Mouse (Mus musculus) C2C12 (cell line): ENCODE measurements at regions not wholly inside any gene's neighbourhood (a gene's known extent, or its start where the extent isn't known, plus 50 kb on each side); places are given as distances from the start of the nearest gene placed in this dataset.
"Not testable (repeated sequence)": the region's sequence is repeated elsewhere in the genome, so short reads cannot be mapped to it uniquely, and the experiment has no call there.

ENCODE experiments used
- CEBPB ChIP-seq: IDR thresholded peaks from one replicate; pipeline ENCODE4 v1.6.1; 2011; ENCODE audit warnings: low read depth, mild to moderate bottlenecking, control low read depth, moderate library complexity
- CTCF ChIP-seq: IDR thresholded peaks from one replicate; pipeline ENCODE4 v1.5.1; 2011; ENCODE audit not compliant: control insufficient read depth, insufficient read depth, insufficient read length
- USF1 ChIP-seq: IDR thresholded peaks from one replicate; pipeline ENCODE4 v1.6.1; 2011; ENCODE audit warnings: low read depth, mild to moderate bottlenecking, control low read depth, moderate library complexity

- not testable (repeated sequence) for TF ChIP-seq CTCF, CEBPB, USF1
These were observed 145.2 kb downstream of the Pls3 start for GRCm38 (mm10) chrX:75729791-75730190.
